Mouse (Mus musculus): ENCODE data around the gene Tapbp. TPM values are rescaled to one million over a fixed set of nuclear protein-coding genes. Genes with fewer than 3 reads are reported as not detected.
A peak's percentile ranks its signal among the peaks of the same experiment; 100 is the strongest.
"Not testable (repeated sequence)": the region's sequence is repeated elsewhere in the genome, so short reads cannot be mapped to it uniquely, and the experiment has no call there.

The Tapbp gene
- polyA plus RNA-seq (2012; rRNA removed): 203 and 264 TPM in 2 replicates

- peak; percentile 99 for DNase-seq (ENCODE audit: low read depth, low spot score)
- under 1% methylated on average over 33 of the region's 34 CpGs for WGBS
These were observed at the start of gene Tapbp, which contains the start of gene Zbtb22 for GRCm38 (mm10) chr17:33915671-33916250. Gene Tapbp, plus strand, starts transcription at chr17:33915899. Gene Zbtb22, plus strand, starts transcription at chr17:33915904.

DNA sequence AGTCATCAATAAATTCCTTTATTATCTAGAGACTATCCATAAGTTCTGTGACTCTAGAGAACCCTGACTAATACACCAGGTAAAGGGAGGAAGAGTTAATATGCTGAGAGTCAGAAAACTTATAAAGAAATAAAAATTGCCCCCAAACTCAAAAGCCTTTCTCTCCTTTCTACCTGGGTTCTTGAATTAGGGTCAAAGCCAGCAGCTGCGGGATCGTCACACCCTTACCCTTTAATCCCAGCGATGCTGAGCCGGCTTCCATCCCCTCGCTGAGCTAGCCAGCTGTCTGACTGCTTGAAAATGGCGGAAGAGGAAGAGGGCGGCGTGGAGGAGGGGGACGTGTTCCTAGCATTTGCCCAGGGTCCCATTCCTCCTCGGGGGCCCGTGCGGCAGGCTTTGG lies 42.2 kb upstream of the Tapbp start, which contains the start of gene Gm7029:
Gm7029 (plus strand) TSS at position 301 of the 400 bp plus-strand sequence.
- DNase-seq (ENCODE audit: low read depth, low spot score): not testable (repeated sequence)
- 90% methylated on average over 5 of the region's 12 CpGs for WGBS

GRCm38 (mm10) chr17:33874411-33874810 lies 41.3 kb upstream of the Tapbp start:
- WGBS: 87% methylated on average over 11 of the region's 11 CpGs
- no peak for DNase-seq (ENCODE audit: low read depth, low spot score)

DNA sequence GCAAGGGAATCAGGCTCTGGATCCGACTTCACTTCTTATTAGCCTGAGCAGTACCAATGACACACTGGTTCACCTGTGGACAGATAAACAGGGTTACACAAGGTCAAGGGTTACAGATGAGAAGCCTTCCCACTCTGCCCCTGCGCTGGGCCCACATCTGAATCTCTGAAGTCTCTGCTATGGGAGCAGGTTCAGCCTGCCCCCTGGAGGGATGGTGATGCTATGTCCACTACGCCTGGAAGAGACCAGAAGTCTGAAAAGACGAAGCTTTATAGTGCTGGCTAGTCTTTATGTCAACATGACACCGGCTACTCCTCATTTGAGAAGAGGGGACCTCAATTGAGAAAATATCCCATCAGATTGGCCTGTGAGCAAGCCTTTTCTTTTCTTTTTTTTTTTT lies 39.9 kb upstream of the Tapbp start:
- DNase-seq (ENCODE audit: low read depth, low spot score): not testable (repeated sequence)
- WGBS: 79% methylated on average over 5 of the region's 5 CpGs

- WGBS: 95% methylated on average over 10 of the region's 11 CpGs
- not testable (repeated sequence) for DNase-seq (ENCODE audit: low read depth, low spot score)
These were observed 31.4 kb upstream of the Tapbp start for GRCm38 (mm10) chr17:33884320-33884719.

GRCm38 (mm10) chr17:33887802-33888201 lies 27.9 kb upstream of the Tapbp start:
- WGBS: 24% methylated on average over 2 of the region's 2 CpGs

DNA sequence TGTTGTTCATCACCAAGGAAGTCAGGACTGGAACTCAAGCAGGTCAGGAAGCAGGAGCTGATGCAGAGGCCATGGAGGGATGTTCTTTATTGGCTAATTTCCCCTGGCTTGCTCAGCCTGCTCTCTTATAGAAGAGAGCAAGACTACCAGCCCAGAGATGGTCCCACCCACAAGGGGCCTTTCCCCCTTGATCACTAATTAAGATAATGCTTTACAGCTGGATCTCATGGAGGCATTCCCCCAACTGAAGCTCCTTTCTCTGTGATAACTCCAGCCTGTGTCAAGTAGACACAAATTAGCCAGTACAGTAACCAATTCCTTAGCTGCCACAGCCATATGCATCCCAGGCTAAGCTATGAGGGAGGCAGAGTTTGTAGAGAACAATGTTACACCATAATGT lies 27.5 kb upstream of the Tapbp start:
- not testable (repeated sequence) for DNase-seq (ENCODE audit: low read depth, low spot score)

More at GRCm38 (mm10) chr17:33887802-33888201, 27.9 kb upstream of the Tapbp start:
- DNase-seq (ENCODE audit: low read depth, low spot score): not testable (repeated sequence)

DNA sequence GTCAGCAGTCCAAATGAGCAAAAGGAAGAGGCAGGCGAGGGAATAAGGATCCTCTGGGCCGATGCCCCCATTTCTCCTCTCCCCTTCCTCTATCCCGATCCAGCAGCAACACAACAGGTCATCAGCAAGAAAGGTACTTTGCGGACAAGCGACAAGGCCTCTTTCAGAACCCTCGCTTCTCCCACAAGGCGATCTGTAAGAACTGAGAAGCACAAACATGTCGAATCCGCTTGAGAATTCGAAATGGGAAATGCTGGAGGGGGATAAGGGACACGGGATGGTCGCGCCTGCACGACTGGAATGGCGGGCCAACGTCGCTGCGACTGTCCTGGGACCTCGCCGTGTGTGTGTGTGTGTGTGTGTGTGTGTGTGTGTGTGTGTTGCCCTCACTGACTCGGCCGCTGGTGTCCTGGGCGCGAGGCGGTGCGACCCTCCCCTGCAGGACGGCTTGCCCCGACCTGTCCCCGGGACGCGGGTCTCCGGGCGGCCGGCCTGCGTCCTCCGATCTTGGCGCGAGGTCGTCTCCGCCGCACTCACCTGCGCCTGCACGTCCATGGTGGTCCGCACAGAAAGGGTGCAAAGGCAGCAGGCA lies 25.7 kb upstream of the Tapbp start:
- not testable (repeated sequence) for DNase-seq (ENCODE audit: low read depth, low spot score)
- WGBS: under 1% methylated on average over 38 of the region's 44 CpGs

- under 1% methylated on average over 49 of the region's 49 CpGs for WGBS
- peak; percentile 94 for DNase-seq (ENCODE audit: low read depth, low spot score)
These were observed 25.1 kb upstream of the Tapbp start, which contains the start of gene Kifc1 for GRCm38 (mm10) chr17:33890533-33891059. Gene Kifc1, minus strand, starts transcription at chr17:33890661.

DNA sequence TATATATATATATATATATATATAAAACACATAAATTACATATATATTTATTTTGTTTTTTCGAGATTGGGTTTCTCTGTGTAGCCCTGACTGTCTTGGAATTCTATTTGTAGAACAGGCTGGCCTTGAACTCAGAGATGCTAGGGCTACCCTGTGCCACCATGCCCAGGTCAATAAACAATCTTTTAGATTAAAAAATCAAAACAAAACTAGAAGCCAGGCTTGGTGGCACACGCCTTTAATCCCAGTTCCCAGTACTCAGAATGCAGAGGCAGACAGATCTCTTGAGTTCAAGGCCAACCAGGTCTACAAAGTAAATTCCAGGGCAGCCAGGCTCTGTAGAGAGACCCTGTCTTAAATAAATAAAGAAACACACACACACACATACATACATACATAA lies 24.3 kb upstream of the Tapbp start:
- 42% methylated on average over 2 of the region's 2 CpGs for WGBS
- DNase-seq (ENCODE audit: low read depth, low spot score): no peak

DNA sequence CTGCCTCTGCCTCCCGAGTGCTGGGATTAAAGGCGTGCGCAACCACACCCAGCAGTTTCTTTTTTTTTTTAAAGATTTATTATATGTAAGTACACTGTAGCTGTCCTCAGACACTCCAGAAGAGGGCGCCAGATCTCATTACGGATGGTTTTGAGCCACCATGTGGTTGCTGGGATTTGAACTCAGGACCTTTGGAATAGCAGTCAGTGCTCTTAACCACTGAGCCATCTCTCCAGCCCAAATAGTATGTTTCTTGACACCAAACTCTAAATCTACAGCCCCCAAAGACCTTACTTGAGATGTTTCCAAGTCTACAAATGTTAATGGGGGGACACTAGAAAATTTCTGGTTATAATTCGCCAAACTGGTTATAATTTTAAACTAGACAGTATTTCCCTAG lies 23.8 kb upstream of the Tapbp start:
- DNase-seq (ENCODE audit: low read depth, low spot score): not testable (repeated sequence)
- WGBS: 53% methylated on average over 6 of the region's 6 CpGs

- no peak for DNase-seq (ENCODE audit: low read depth, low spot score)
- 28% methylated on average over 7 of the region's 7 CpGs for WGBS
These were observed 23.3 kb upstream of the Tapbp start for GRCm38 (mm10) chr17:33892429-33892828.

DNA sequence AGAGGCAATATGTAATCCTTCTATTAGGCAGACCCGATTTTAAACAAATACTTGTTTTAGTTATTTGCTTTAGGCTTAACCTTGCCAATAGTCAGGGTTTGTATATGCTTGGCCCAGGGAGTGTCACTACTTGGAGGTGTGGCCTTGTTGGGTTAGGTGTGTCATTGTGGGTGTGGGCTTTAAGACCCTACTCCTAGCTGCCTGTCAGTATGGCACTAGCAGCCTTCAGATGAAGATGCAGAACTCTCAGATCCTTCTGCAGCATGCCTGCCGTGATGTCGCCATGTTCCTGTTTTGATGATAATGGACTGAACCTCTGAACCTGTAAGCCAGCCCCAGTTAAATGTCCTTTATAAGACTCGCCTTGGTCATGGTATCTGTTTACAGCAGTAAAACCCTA lies 22.7 kb upstream of the Tapbp start:
- DNase-seq (ENCODE audit: low read depth, low spot score): not testable (repeated sequence)
- WGBS: 63% methylated on average over 4 of the region's 4 CpGs

DNA sequence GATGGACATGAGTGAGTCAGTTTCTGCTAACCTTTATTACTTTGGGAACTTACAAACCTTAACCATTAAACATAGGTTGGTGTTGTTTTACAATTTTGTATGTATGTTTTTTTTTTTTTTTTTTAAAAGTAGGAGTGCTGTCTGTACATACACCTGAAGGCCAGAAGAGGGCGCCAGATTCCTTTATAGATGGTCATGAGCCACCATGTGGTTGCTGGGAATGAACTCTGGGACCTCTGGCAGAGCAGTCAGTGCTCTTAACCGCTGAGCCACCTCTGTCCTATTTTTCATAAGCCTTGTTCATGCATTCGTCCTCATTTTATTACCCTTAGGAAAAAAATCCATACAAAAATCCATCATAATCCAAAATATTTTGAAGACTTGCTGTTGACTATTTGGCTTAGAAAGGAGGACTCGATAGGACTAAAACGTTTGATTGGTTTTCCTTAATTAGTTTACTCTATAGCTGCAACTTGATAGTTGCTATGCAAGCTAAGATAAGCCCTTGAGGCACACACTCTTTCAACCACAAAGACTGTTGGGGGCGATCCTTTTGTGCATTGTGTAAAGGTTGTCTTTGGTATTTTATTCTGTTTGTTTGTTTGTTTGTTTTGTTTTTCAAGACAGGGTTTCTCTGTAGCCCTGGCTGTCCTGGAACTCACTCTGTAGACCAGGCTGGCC lies 18.4 kb upstream of the Tapbp start:
- DNase-seq (ENCODE audit: low read depth, low spot score): peak; percentile 55
- 32% methylated on average over 6 of the region's 6 CpGs for WGBS

DNA sequence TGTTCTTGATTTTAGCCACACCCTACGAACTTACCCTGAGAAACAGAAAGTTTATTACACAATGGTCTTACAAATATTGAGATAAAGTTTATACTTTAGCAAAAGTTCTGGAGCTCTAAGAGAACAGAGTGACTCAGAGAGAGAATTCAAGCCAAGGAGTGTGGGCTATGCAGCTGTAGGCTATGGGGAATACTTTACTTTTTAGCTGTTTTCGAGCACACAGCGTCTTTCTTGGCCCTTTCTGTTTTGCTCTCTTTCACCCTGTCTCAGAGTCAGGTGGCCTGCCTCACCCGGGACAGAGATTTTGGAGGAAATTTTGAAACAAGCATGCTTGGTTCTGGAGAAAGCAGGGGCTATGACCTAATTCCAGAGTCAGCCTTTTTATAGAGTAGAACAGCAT lies 17.5 kb upstream of the Tapbp start:
- DNase-seq (ENCODE audit: low read depth, low spot score): not testable (repeated sequence)
- WGBS: 61% methylated on average over 4 of the region's 4 CpGs

DNA sequence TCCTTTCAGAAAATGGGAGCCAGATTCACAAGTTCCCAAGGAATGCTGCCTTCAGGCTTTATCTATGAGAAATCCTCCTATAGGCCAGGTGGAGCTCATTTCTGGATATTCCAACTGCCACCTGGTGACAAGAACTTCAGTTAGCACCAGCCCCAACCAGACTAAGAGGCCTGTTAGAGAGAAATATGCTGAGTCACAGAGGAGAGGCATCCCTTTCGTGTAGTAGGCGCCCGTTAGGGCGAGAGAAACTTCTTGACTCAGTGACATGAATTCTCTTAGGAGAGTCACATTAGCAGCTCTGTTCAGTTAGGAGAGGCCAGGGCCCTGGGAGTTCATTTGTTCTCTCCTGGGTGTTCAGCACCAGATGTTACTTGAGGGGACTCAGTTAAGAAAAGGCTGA lies 16.1 kb upstream of the Tapbp start:
- no peak for DNase-seq (ENCODE audit: low read depth, low spot score)
- WGBS: 61% methylated on average over 4 of the region's 4 CpGs

- DNase-seq (ENCODE audit: low read depth, low spot score): no peak
- 77% methylated on average over 7 of the region's 7 CpGs for WGBS
These were observed 15.3 kb upstream of the Tapbp start for GRCm38 (mm10) chr17:33900281-33900988.

- 77% methylated on average over 4 of the region's 4 CpGs for WGBS
- DNase-seq (ENCODE audit: low read depth, low spot score): no peak
These were observed 14.7 kb upstream of the Tapbp start for GRCm38 (mm10) chr17:33900989-33901314.

GRCm38 (mm10) chr17:33901653-33902052 lies 14.0 kb upstream of the Tapbp start:
- no peak for DNase-seq (ENCODE audit: low read depth, low spot score)
- 71% methylated on average over 3 of the region's 4 CpGs for WGBS

GRCm38 (mm10) chr17:33902079-33902478 lies 13.6 kb upstream of the Tapbp start:
- 28% methylated on average over 4 of the region's 4 CpGs for WGBS

More at GRCm38 (mm10) chr17:33902079-33902478, 13.6 kb upstream of the Tapbp start:
- DNase-seq (ENCODE audit: low read depth, low spot score): no peak
